Mouse (Mus musculus) forebrain, postnatal 0 days (tissue): ENCODE results near the gene Gm8127. TPM values are rescaled to one million over a fixed set of nuclear protein-coding genes. Genes with fewer than 3 reads are reported as not detected.

ENCODE experiments used
- polyA plus RNA-seq: library from polyadenylated mRNA; unstranded; fragments of >200 nt; fragmentation: Nextera tagmentation; extraction: Ambion mirVana; gene quantifications from 2 replicates; pipeline ENCODE4 v1.2.1, GENCODE M21; 2015
- total RNA-seq: library from RNA; depleted of rRNA; stranded (reverse); fragments of >200 nt; gene quantifications from 2 replicates; pipeline ENCODE4 v1.2.3, GENCODE M21; 2014; rRNA removed

Gm8127 gene
- total and polyA plus RNA-seq, 2 experiments from 2014 or later: not detected

Other genes starting within 250 kb of the Gm8127 start
- not detected in 2 replicates for gene Gm8094, start 217.2 kb downstream of the Gm8127 start, total RNA-seq
- not detected in 2 replicates for gene Gm8094, start 217.2 kb downstream of the Gm8127 start, polyA plus RNA-seq
- 0.10 and 0.46 TPM in 2 replicates for gene Gm8104, start 193.2 kb downstream of the Gm8127 start, total RNA-seq
- 0.08 TPM in 1 of 2 replicates, not detected in the other for gene Gm8104, start 193.2 kb downstream of the Gm8127 start, polyA plus RNA-seq
- gene Gm7233, start 114.0 kb downstream of the Gm8127 start, total RNA-seq: not detected in 2 replicates
- gene Gm7233, start 114.0 kb downstream of the Gm8127 start, polyA plus RNA-seq: not detected in 2 replicates
- gene Gm8122, start 58.5 kb downstream of the Gm8127 start, total RNA-seq: not detected in 2 replicates
- gene Gm8122, start 58.5 kb downstream of the Gm8127 start, polyA plus RNA-seq: not detected in 2 replicates
- gene Gm8126, start 35.2 kb downstream of the Gm8127 start, total RNA-seq: not detected in 2 replicates
- not detected in 2 replicates for gene Gm8126, start 35.2 kb downstream of the Gm8127 start, polyA plus RNA-seq
- not detected in 2 replicates for gene Gm9732, start 18.8 kb downstream of the Gm8127 start, total RNA-seq
- gene Gm9732, start 18.8 kb downstream of the Gm8127 start, polyA plus RNA-seq: not detected in 2 replicates
- gene 1700001F09Rik, start 54.0 kb upstream of the Gm8127 start, total RNA-seq: not detected in 2 replicates
- gene 1700001F09Rik, start 54.0 kb upstream of the Gm8127 start, polyA plus RNA-seq: not detected in 2 replicates
- gene Gm8138, start 122.5 kb upstream of the Gm8127 start, total RNA-seq: not detected in 2 replicates
- gene Gm8138, start 122.5 kb upstream of the Gm8127 start, polyA plus RNA-seq: not detected in 2 replicates
- gene Gm5799, start 249.7 kb upstream of the Gm8127 start, total RNA-seq: not detected in 2 replicates
- gene Gm5799, start 249.7 kb upstream of the Gm8127 start, polyA plus RNA-seq: not detected in 2 replicates